Mouse (Mus musculus): ENCODE data around the gene Pax2. TPM values are rescaled to one million over a fixed set of nuclear protein-coding genes. Genes with fewer than 3 reads are reported as not detected.

Gene Pax2
- total and polyA plus RNA-seq, 3 experiments: not detected

DNA sequence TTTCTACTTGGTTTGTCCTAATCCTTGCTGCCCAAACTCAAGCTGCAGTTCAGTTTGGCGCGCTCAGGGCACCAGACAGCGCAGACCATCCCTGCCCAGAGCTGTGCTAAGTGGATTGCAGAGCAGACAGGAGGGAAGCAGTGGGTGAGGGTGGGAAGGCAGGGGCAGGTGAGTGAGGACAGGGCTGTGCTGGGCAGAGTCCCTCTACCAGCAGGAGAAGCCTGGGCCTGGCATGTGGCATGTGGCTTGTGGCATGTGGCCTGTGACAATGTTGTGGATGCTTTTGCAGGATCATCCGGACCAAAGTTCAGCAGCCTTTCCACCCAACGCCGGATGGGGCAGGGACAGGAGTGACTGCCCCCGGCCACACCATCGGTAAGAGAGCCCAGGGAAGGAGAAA lies 32.6 kb downstream of the Pax2 start:
- TF ChIP-seq USF2 (IDR thresholded peaks at IDR 0.05; ENCODE audit: borderline replicate concordance in 1 of 2, insufficient read depth in 1 of 2, low read depth in 1 of 2, low read length in 2 of 2) (no peak), GATA1 (IDR thresholded peaks at IDR 0.05; ENCODE audit: low read depth, low read length) (no peak), MEF2A (IDR thresholded peaks at IDR 0.05; ENCODE audit: extremely low read depth, insufficient replicate concordance, low read depth, low read length, poor library complexity, severe bottlenecking) (no peak), USF1 (IDR thresholded peaks at IDR 0.05; ENCODE audit: low read depth, low read length) (no peak), ZKSCAN1 (IDR thresholded peaks at IDR 0.05; ENCODE audit: low read depth, low read length) (no peak), NRF1 (IDR thresholded peaks at IDR 0.05; ENCODE audit: insufficient read depth, low read depth, low read length, poor library complexity, severe bottlenecking) (no peak), TCF12 (IDR thresholded peaks at IDR 0.05; ENCODE audit: low read depth, low read length) (no peak)
- no peak overlapping the region for H3K27ac ChIP-seq (ENCODE audit: control insufficient read depth, low read depth, low read length)
- H3K27me3 ChIP-seq (ENCODE audit: control insufficient read depth in 1 of 2, insufficient read depth in 2 of 2, low read length in 2 of 2): no peaks in the 10 kb centered on the region
- no peaks in the 10 kb centered on the region for H3K79me2 ChIP-seq (ENCODE audit: control insufficient read depth, insufficient read depth, low read length, poor library complexity)
- no peaks in the 10 kb centered on the region for H3K4me1 ChIP-seq (ENCODE audit: control insufficient read depth in 1 of 2, insufficient read depth in 2 of 2, low read length in 2 of 2)
- H3K9me3 ChIP-seq (replicated peaks; ENCODE audit: insufficient read depth, low read length): no peaks in the 10 kb centered on the region
- H3K9ac ChIP-seq (ENCODE audit: control insufficient read depth, low read depth, low read length, poor library complexity, severe bottlenecking): no peak overlapping the region
- no peaks in the 10 kb centered on the region for H3K36me3 ChIP-seq (ENCODE audit: control insufficient read depth in 1 of 2, insufficient read depth in 2 of 2, low read length in 2 of 2)
- DNase-seq (ENCODE audit: low read depth, low spot score): no peak
- no peak overlapping the region for H3K4me3 ChIP-seq (ENCODE audit: control insufficient read depth in 1 of 2, insufficient read depth in 1 of 2, low read depth in 2 of 2, low read length in 2 of 2)

GRCm38 (mm10) chr19:44791981-44792380 lies 36.1 kb downstream of the Pax2 start:
- no peak for TF ChIP-seq ZKSCAN1 (IDR thresholded peaks at IDR 0.05; ENCODE audit: low read depth, low read length)
- no peak for TF ChIP-seq ELF1 (IDR thresholded peaks at IDR 0.05; ENCODE audit: low read depth, low read length)
- no peak for TF ChIP-seq CHD1 (IDR thresholded peaks at IDR 0.05; ENCODE audit: low read depth, low read length)
- TF ChIP-seq BHLHE40 (IDR thresholded peaks at IDR 0.05; ENCODE audit: borderline replicate concordance, low read depth, low read length): no peak
- no peak for TF ChIP-seq SMC3 (IDR thresholded peaks at IDR 0.05; ENCODE audit: low read depth, low read length)
- TF ChIP-seq ZNF384 (IDR thresholded peaks at IDR 0.05; ENCODE audit: low read depth, low read length): no peak
- TF ChIP-seq ZC3H11A (IDR thresholded peaks at IDR 0.05; ENCODE audit: low read depth, low read length): no peak
- TF ChIP-seq JUND (IDR thresholded peaks at IDR 0.05; ENCODE audit: low read depth, low read length): no peak
- no peak for TF ChIP-seq NRF1 (IDR thresholded peaks at IDR 0.05; ENCODE audit: insufficient read depth, low read depth, low read length, poor library complexity, severe bottlenecking)
- TF ChIP-seq NELFE (IDR thresholded peaks at IDR 0.05; ENCODE audit: low read depth, low read length): no peak
- no peak for TF ChIP-seq USF1 (IDR thresholded peaks at IDR 0.05; ENCODE audit: low read depth, low read length)
- TF ChIP-seq ETS1 (IDR thresholded peaks at IDR 0.05; ENCODE audit: low read depth, low read length): no peak
- no peak for TF ChIP-seq UBTF (IDR thresholded peaks at IDR 0.05; ENCODE audit: borderline replicate concordance, insufficient read depth, low read depth, low read length)
- no peak for TF ChIP-seq MEF2A (IDR thresholded peaks at IDR 0.05; ENCODE audit: extremely low read depth, insufficient replicate concordance, low read depth, low read length, poor library complexity, severe bottlenecking)
- no peak for TF ChIP-seq POLR2AphosphoS5 (IDR thresholded peaks at IDR 0.05; ENCODE audit: borderline replicate concordance, low read depth, low read length)
- TF ChIP-seq SIN3A (IDR thresholded peaks at IDR 0.05; ENCODE audit: low read length): no peak
- TF ChIP-seq MYB (IDR thresholded peaks at IDR 0.05; ENCODE audit: low read depth, low read length): no peak
- TF ChIP-seq GATA1 (IDR thresholded peaks at IDR 0.05; ENCODE audit: low read depth, low read length): no peak
- TF ChIP-seq EP300 (IDR thresholded peaks at IDR 0.05; ENCODE audit: low read depth in 1 of 2, low read length in 2 of 2): no peak
- Histone ChIP-seq H3K9ac (ENCODE audit: control insufficient read depth, low read depth, low read length, poor library complexity, severe bottlenecking) (no peak overlapping the region), H3K4me1 (ENCODE audit: control insufficient read depth in 1 of 2, insufficient read depth in 2 of 2, low read length in 2 of 2) (no peaks in the 10 kb centered on the region), H3K27ac (ENCODE audit: control insufficient read depth, low read depth, low read length) (no peak overlapping the region), H3K9me3 (replicated peaks; ENCODE audit: insufficient read depth, low read length) (no peaks in the 10 kb centered on the region), H3K36me3 (ENCODE audit: control insufficient read depth in 1 of 2, insufficient read depth in 2 of 2, low read length in 2 of 2) (no peaks in the 10 kb centered on the region), H3K4me3 (ENCODE audit: control insufficient read depth in 1 of 2, insufficient read depth in 1 of 2, low read depth in 2 of 2, low read length in 2 of 2) (no peak overlapping the region), H3K27me3 (ENCODE audit: control insufficient read depth in 1 of 2, insufficient read depth in 2 of 2, low read length in 2 of 2) (0 out of 4 replicates have a peak, but pooled peaks cover 0 to 1% of the 10 kb centered on the region in 2 experiments), H3K79me2 (ENCODE audit: control insufficient read depth, insufficient read depth, low read length, poor library complexity) (no peaks in the 10 kb centered on the region)
- DNase-seq (ENCODE audit: low read depth, low spot score): no peak
